Mouse (Mus musculus) forebrain, embryonic 13.5 days (tissue): Measurements from ENCODE around the gene Olfr824. TPM values are rescaled to one million over a fixed set of nuclear protein-coding genes. Genes with fewer than 3 reads are reported as not detected.
"Not testable (repeated sequence)": the region's sequence is repeated elsewhere in the genome, so short reads cannot be mapped to it uniquely, and the experiment has no call there.

Experiments used
- ATAC-seq: fragments of 200-750 bp; cut with Nextera tagmentation; 2 replicates; pipeline ENCODE4 v1.8.0; 2017
- H3K27ac ChIP-seq: fragments of 300-500 bp; sonication (generic); 2 replicates; pipeline ENCODE4 v1.5.1; 2015; ENCODE audit warnings: inconsistent platforms, mild to moderate bottlenecking, moderate library complexity
- H3K27me3 ChIP-seq: fragments of 300-500 bp; sonication (generic); 2 replicates; pipeline ENCODE4 v1.6.1; 2015; ENCODE audit warnings: mild to moderate bottlenecking, inconsistent platforms
- H3K36me3 ChIP-seq: fragments of 300-500 bp; sonication (generic); 2 replicates; pipeline ENCODE4 v1.6.1; 2015; ENCODE audit warnings: mild to moderate bottlenecking, inconsistent platforms; ENCODE audit not compliant: poor library complexity, severe bottlenecking
- H3K4me1 ChIP-seq: fragments of 300-500 bp; sonication (generic); 2 replicates; pipeline ENCODE4 v1.6.1; 2015; ENCODE audit warnings: inconsistent platforms
- H3K4me2 ChIP-seq: fragments of 300-500 bp; sonication (generic); 2 replicates; pipeline ENCODE4 v1.6.1; 2015; ENCODE audit warnings: inconsistent platforms, mild to moderate bottlenecking, moderate library complexity
- H3K4me3 ChIP-seq: fragments of 300-500 bp; sonication (generic); 2 replicates; pipeline ENCODE4 v1.5.1; 2015; ENCODE audit warnings: mild to moderate bottlenecking, inconsistent platforms
- H3K9ac ChIP-seq: fragments of 300-500 bp; sonication (generic); 2 replicates; pipeline ENCODE4 v1.6.1; 2015; ENCODE audit warnings: mild to moderate bottlenecking, inconsistent platforms
- H3K9me3 ChIP-seq: fragments of 300-500 bp; sonication (generic); replicated peaks from 2 replicates; pipeline ENCODE4 v1.6.1; 2016; ENCODE audit warnings: inconsistent platforms
- WGBS: fragments of 180-500 bp; shearing (Covaris S2); methylation state at CpG from one replicate; pipeline ENCODE4 v1.1.7; 2015; 5-methylcytosine and 5-hydroxymethylcytosine counted together
- polyA plus RNA-seq: library from polyadenylated mRNA; unstranded; fragments of >200 nt; fragmentation: Nextera tagmentation; extraction: Ambion mirVana; gene quantifications from 2 replicates; pipeline ENCODE4 v1.2.1, GENCODE M21; 2015

Olfr824 gene
- polyA plus RNA-seq = not detected in 2 replicates

- not testable (repeated sequence) for ATAC-seq, H3K4me2 ChIP-seq, H3K27ac ChIP-seq, H3K4me1 ChIP-seq, H3K36me3 ChIP-seq, H3K4me3 ChIP-seq, H3K9me3 ChIP-seq, H3K27me3 ChIP-seq, H3K9ac ChIP-seq
These were observed at the start of gene Olfr824 for GRCm38 (mm10) chr10:130129900-130130299. TSS of gene Olfr824 (minus strand) at chr10:130130000.

DNA sequence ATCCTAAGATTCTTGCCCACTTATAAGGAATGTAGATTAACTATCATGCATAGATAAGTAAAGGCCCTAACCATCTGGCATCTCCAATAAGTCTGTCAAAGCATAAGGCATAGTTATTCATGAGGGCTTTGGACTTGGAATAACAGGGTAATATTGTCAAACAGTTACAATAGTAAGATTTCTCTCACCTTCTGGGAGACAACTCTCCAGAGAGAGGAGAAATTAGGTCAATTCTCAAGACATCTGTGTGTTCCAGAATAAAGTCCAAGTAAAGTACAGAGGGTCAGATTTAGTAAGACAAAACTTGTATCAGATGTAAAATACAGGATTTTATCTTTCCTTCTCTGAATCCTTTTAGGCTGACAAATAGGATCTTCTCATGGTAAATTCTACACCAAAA is 36.9 kb upstream of the Olfr824 start, which contains the start of gene Olfr825:
Olfr825 (minus strand) TSS at position 101 of the 400 bp plus-strand sequence.
- Histone ChIP-seq H3K36me3 (no peaks in the 10 kb centered on the region), H3K4me3 (no peak within 1 kb of the TSS), H3K9ac (no peak within 1 kb of the TSS), H3K27ac (no peak within 1 kb of the TSS), H3K4me2 (no peak within 1 kb of the TSS), H3K27me3 (no peaks in the 10 kb centered on the region), H3K4me1 (no peaks in the 10 kb centered on the region), H3K9me3 (0 out of 2 replicates have a peak, but pooled peaks cover 5% of the 10 kb centered on the region)
- no peak for ATAC-seq

- no peaks in the 10 kb centered on the region for H3K9me3 ChIP-seq
- no peak overlapping the region for H3K9ac ChIP-seq
- no peaks in the 10 kb centered on the region for H3K27me3 ChIP-seq
- no peak overlapping the region for H3K27ac ChIP-seq
- no peak overlapping the region for H3K4me2 ChIP-seq
- H3K36me3 ChIP-seq = no peaks in the 10 kb centered on the region
- no peak overlapping the region for H3K4me3 ChIP-seq
- H3K4me1 ChIP-seq = no peaks in the 10 kb centered on the region
- ATAC-seq = no peak
These were observed 35.4 kb upstream of the Olfr824 start for GRCm38 (mm10) chr10:130165196-130165595.

DNA sequence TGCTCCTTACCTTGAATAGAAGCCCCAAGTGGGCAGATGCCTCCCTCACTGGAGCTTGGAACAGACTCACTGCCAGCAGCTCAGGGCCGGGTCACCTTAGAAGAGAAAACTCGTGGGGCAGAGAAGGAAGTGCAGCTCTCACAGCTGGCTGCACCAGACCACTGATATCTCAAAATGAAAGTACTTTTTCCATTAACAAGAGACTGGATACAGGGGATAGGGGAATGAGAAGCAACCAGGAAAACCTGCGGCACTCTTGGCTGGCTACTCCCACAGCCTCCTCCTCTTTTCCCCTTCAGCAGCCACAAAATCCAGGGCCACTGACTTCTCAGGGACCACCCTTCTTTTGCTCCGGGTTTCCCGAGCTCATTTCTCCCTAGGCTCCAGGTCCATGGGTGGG is 14.3 kb upstream of the Olfr824 start:
- H3K36me3 ChIP-seq = no peaks in the 10 kb centered on the region
- no peak overlapping the region for H3K9ac ChIP-seq
- 77% methylated on average over 5 of the region's 5 CpGs for WGBS

GRCm38 (mm10) chr10:130142481-130142880 is 12.7 kb upstream of the Olfr824 start:
- not testable (repeated sequence) for H3K9me3 ChIP-seq, H3K27me3 ChIP-seq, H3K4me3 ChIP-seq, H3K4me2 ChIP-seq, H3K36me3 ChIP-seq, ATAC-seq, H3K4me1 ChIP-seq, H3K9ac ChIP-seq, H3K27ac ChIP-seq
- WGBS = 90% methylated on average over 5 of the region's 5 CpGs

More for the DNA sequence above, 14.3 kb upstream of the Olfr824 start:
- H3K4me1 ChIP-seq = no peaks in the 10 kb centered on the region
- no peak overlapping the region for H3K4me2 ChIP-seq
- H3K4me3 ChIP-seq = no peak overlapping the region
- ATAC-seq = no peak
- no peaks in the 10 kb centered on the region for H3K9me3 ChIP-seq
- H3K27ac ChIP-seq = no peak overlapping the region
- H3K27me3 ChIP-seq = no peaks in the 10 kb centered on the region

DNA sequence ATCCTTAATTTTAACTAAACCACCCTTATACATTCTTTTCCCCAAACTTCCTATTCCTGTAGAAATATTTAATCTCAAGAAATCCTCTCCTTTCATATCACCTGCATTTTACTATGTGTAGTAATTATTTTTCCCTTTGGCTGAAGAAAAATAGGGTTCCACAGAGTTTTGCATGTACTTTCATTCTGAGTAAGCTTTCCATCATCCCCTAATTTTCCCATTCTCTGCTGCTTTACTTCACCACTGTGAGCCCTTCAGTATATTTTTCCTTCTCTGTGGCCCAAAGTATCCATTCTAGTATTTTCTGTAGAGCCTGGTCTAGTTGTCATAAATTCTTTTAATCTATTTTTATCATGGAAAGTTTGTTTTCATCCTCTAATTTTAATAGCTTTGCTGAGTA is 5.0 kb upstream of the Olfr824 start:
- H3K36me3 ChIP-seq = no peaks in the 10 kb centered on the region
- no peak overlapping the region for H3K4me3 ChIP-seq
- H3K27me3 ChIP-seq = no peaks in the 10 kb centered on the region
- ATAC-seq = no peak
- no peaks in the 10 kb centered on the region for H3K4me1 ChIP-seq
- no peak overlapping the region for H3K27ac ChIP-seq
- H3K9ac ChIP-seq = no peak overlapping the region
- H3K9me3 ChIP-seq = no peaks in the 10 kb centered on the region
- no peak overlapping the region for H3K4me2 ChIP-seq

DNA sequence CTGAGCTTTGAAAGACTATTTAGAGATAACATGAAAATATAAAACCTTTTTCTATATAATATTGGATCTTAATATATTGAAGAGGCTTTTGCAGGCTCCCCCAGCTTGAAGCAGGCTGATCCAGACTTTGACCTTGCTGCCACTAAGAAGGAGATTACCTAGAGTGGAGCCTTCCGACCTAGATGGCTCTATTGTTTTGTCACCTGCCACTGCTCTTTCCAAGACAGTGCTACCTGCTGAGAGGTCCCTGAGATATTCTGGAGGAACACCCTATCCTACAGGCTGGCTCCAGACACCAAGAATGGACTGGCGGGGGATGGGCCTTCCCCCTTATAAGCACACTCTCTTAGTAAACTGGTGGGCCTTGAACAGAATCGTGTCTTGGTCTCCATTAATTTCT is 13.8 kb downstream of the Olfr824 start:
- WGBS = 49% methylated on average over 3 of the region's 3 CpGs
- not testable (repeated sequence) for H3K4me3 ChIP-seq, H3K4me1 ChIP-seq, ATAC-seq, H3K4me2 ChIP-seq, H3K9me3 ChIP-seq, H3K9ac ChIP-seq, H3K27ac ChIP-seq, H3K27me3 ChIP-seq, H3K36me3 ChIP-seq

GRCm38 (mm10) chr10:130115283-130115682 is 14.5 kb downstream of the Olfr824 start, which contains the start of gene Olfr823:
TSS of gene Olfr823 (minus strand) at chr10:130115383.
- H3K4me1 ChIP-seq, H3K9me3 ChIP-seq, H3K4me2 ChIP-seq, H3K27ac ChIP-seq, H3K27me3 ChIP-seq, H3K9ac ChIP-seq, ATAC-seq, H3K36me3 ChIP-seq, H3K4me3 ChIP-seq: not testable (repeated sequence)
- 89% methylated on average over 1 of the region's 1 CpGs for WGBS

- Histone ChIP-seq H3K27ac (no peak overlapping the region), H3K4me2 (no peak overlapping the region), H3K4me1 (no peaks in the 10 kb centered on the region), H3K9me3 (no peaks in the 10 kb centered on the region), H3K9ac (no peak overlapping the region), H3K36me3 (no peaks in the 10 kb centered on the region), H3K4me3 (no peak overlapping the region), H3K27me3 (no peaks in the 10 kb centered on the region)
- ATAC-seq = 0 out of 2 replicates have a peak, but pooled peaks have one; percentile 13
These were observed 33.7 kb downstream of the Olfr824 start for GRCm38 (mm10) chr10:130096104-130096503.

DNA sequence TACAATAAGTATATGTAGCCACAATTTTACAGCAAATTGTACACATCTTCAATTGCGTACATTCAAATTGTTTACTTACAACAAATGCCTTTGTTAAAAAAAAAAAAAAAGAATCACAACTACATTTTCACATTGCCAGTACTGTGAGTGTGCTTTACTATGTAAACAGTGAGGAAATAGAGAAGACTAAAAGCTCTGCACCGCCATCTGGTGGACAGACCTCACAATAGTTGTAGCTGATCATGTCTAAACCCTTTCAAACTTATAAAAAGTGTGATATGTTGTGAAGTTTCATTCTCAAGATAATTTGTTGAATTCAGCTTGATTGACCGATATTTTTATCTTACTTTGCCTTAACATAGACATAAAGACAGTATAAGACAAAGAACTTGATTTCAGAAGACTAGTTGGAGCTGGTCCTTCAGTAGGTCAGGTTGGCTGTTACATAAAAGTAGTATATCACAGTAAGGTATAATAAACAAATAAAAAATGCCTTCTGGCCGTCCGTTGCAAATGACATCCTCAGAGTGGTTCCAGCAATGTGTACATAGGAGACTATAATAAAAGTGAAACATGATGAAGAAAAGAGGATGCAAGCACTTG is 36.9 kb downstream of the Olfr824 start:
- no peaks in the 10 kb centered on the region for H3K27me3 ChIP-seq
- no peak overlapping the region for H3K27ac ChIP-seq
- no peaks in the 10 kb centered on the region for H3K4me1 ChIP-seq
- 24% methylated on average over 5 of the region's 5 CpGs for WGBS
- no peaks in the 10 kb centered on the region for H3K36me3 ChIP-seq
- no peak overlapping the region for H3K4me3 ChIP-seq
- no peak overlapping the region for H3K4me2 ChIP-seq
- H3K9ac ChIP-seq = no peak overlapping the region
- H3K9me3 ChIP-seq = no peaks in the 10 kb centered on the region
- ATAC-seq = peak; percentile 86

Other genes starting within 250 kb of the Olfr824 start
- not detected in 2 replicates for gene Olfr815, start 224.1 kb downstream of the Olfr824 start, polyA plus RNA-seq
- not detected in 2 replicates for gene Olfr816, start 214.4 kb downstream of the Olfr824 start, polyA plus RNA-seq
- gene Olfr818, start 180.9 kb downstream of the Olfr824 start, polyA plus RNA-seq = not detected in 2 replicates
- not detected in 2 replicates for gene Olfr819, start 162.7 kb downstream of the Olfr824 start, polyA plus RNA-seq
- gene Olfr247, start 153.9 kb downstream of the Olfr824 start, polyA plus RNA-seq = not detected in 2 replicates
- gene Gm10310, start 144.9 kb downstream of the Olfr824 start, polyA plus RNA-seq = not detected in 2 replicates
- gene Olfr820, start 117.4 kb downstream of the Olfr824 start, polyA plus RNA-seq = not detected in 2 replicates
- not detected in 2 replicates for gene Olfr821, start 99.7 kb downstream of the Olfr824 start, polyA plus RNA-seq
- not detected in 2 replicates for gene Olfr822, start 58.8 kb downstream of the Olfr824 start, polyA plus RNA-seq
- gene Olfr823, start 14.6 kb downstream of the Olfr824 start, polyA plus RNA-seq = not detected in 2 replicates
- not detected in 2 replicates for gene Olfr825, start 36.8 kb upstream of the Olfr824 start, polyA plus RNA-seq
- not detected in 2 replicates for gene Olfr826, start 54.2 kb upstream of the Olfr824 start, polyA plus RNA-seq
- gene Olfr827, start 84.4 kb upstream of the Olfr824 start, polyA plus RNA-seq = not detected in 2 replicates
- 4.4 and 4.7 TPM in 2 replicates for gene Neurod4, start 150.2 kb upstream of the Olfr824 start, polyA plus RNA-seq
- not detected in 2 replicates for gene Tespa1, start 192.9 kb upstream of the Olfr824 start, polyA plus RNA-seq